Mouse (Mus musculus): ENCODE measurements around the gene Smpdl3b. TPM values are rescaled to one million over a fixed set of nuclear protein-coding genes. Genes with fewer than 3 reads are reported as not detected.
"Not testable (repeated sequence)": the region's sequence is repeated elsewhere in the genome, so short reads cannot be mapped to it uniquely, and the experiment has no call there.

The Smpdl3b gene
- polyA plus RNA-seq, 1 experiment = 2.0 TPM

DNA sequence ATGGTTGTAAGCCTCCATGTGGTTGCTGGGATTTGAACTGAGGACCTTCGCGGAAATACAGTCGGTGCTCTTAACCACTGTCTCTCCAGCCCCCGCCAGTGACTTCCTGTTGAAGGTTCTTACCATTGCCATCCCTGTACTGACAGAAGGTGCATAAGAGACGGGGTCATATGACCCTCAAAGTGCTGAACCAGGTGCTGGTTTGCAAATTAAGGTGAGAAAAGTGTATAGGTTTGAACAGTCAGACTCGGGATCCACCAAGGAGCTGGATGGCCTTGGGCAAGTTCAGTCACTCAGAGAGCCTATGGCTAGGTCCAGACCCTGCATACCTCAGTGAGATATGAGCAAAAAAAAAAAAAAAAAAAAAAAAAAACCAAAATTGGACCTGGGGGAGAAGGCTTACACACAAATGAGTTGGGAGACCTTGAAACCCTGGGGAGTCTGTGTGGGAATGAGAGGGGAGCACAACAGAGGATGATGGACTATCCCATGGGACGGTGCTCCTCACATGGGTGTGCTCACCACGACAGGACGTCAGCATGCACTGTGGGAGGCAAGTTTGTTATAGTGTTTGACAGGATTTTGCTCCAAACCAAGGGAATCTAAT is 10.0 kb downstream of the Smpdl3b start:
- H3K4me3 ChIP-seq (ENCODE audit: insufficient read depth, low read depth, low read length) = no peak overlapping the region
- no peaks in the 10 kb centered on the region for H3K4me1 ChIP-seq (ENCODE audit: control insufficient read depth, insufficient read depth, low read length)
- DNase-seq = no peak
- TF ChIP-seq CTCF (conservative IDR thresholded peaks at IDR 0.05; ENCODE audit: insufficient read depth, insufficient read length, low read depth, low read length) (no peak), POLR2A (IDR thresholded peaks at IDR 0.05; ENCODE audit: low read depth, low read length) (no peak)
- peak overlapping the region; percentile 61 for H3K27ac ChIP-seq (ENCODE audit: insufficient read depth, low read depth, low read length)
- no peaks in the 10 kb centered on the region for H3K27me3 ChIP-seq (replicated peaks; ENCODE audit: control insufficient read depth, insufficient read depth, low read length)
- H3K36me3 ChIP-seq (ENCODE audit: control insufficient read depth, insufficient read depth, low read length) = no peaks in the 10 kb centered on the region
- WGBS = 84% methylated on average over 9 of the region's 9 CpGs

- no peak for DNase-seq
- Histone ChIP-seq H3K4me3 (ENCODE audit: insufficient read depth, low read depth, low read length) (no peak overlapping the region), H3K36me3 (ENCODE audit: control insufficient read depth, insufficient read depth, low read length) (no peaks in the 10 kb centered on the region), H3K4me1 (ENCODE audit: control insufficient read depth, insufficient read depth, low read length) (no peaks in the 10 kb centered on the region), H3K27me3 (replicated peaks; ENCODE audit: control insufficient read depth, insufficient read depth, low read length) (no peaks in the 10 kb centered on the region), H3K27ac (ENCODE audit: insufficient read depth, low read depth, low read length) (no peak overlapping the region)
- no peak for TF ChIP-seq POLR2A (IDR thresholded peaks at IDR 0.05; ENCODE audit: low read depth, low read length)
- TF ChIP-seq CTCF (conservative IDR thresholded peaks at IDR 0.05; ENCODE audit: insufficient read depth, insufficient read length, low read depth, low read length) = no peak
- 67% methylated on average over 11 of the region's 11 CpGs for WGBS
Observed at GRCm38 (mm10) chr4:132743992-132744911, 12.8 kb downstream of the Smpdl3b start.

- H3K4me1 ChIP-seq (ENCODE audit: control insufficient read depth, insufficient read depth, low read length) = no peaks in the 10 kb centered on the region
- H3K36me3 ChIP-seq (ENCODE audit: control insufficient read depth, insufficient read depth, low read length) = no peaks in the 10 kb centered on the region
- H3K27me3 ChIP-seq (replicated peaks; ENCODE audit: control insufficient read depth, insufficient read depth, low read length) = no peaks in the 10 kb centered on the region
- no peak overlapping the region for H3K27ac ChIP-seq (ENCODE audit: insufficient read depth, low read depth, low read length)
- TF ChIP-seq CTCF (conservative IDR thresholded peaks at IDR 0.05; ENCODE audit: insufficient read depth, insufficient read length, low read depth, low read length) = no peak
- no peak for TF ChIP-seq POLR2A (IDR thresholded peaks at IDR 0.05; ENCODE audit: low read depth, low read length)
- DNase-seq = no peak
- WGBS = 92% methylated on average over 7 of the region's 7 CpGs
- no peak overlapping the region for H3K4me3 ChIP-seq (ENCODE audit: insufficient read depth, low read depth, low read length)
Observed at GRCm38 (mm10) chr4:132741491-132741890, 15.6 kb downstream of the Smpdl3b start.

GRCm38 (mm10) chr4:132737154-132737553 is 19.9 kb downstream of the Smpdl3b start:
- not testable (repeated sequence) for H3K27ac ChIP-seq (ENCODE audit: insufficient read depth, low read depth, low read length); H3K4me3 ChIP-seq (ENCODE audit: insufficient read depth, low read depth, low read length); H3K27me3 ChIP-seq (replicated peaks; ENCODE audit: control insufficient read depth, insufficient read depth, low read length); H3K36me3 ChIP-seq (ENCODE audit: control insufficient read depth, insufficient read depth, low read length); DNase-seq; H3K4me1 ChIP-seq (ENCODE audit: control insufficient read depth, insufficient read depth, low read length)
- 94% methylated on average over 9 of the region's 9 CpGs for WGBS

GRCm38 (mm10) chr4:132735894-132736293 is 21.2 kb downstream of the Smpdl3b start:
- Histone ChIP-seq H3K4me1 (ENCODE audit: control insufficient read depth, insufficient read depth, low read length) (no peaks in the 10 kb centered on the region), H3K27me3 (replicated peaks; ENCODE audit: control insufficient read depth, insufficient read depth, low read length) (no peaks in the 10 kb centered on the region), H3K4me3 (ENCODE audit: insufficient read depth, low read depth, low read length) (no peak overlapping the region), H3K27ac (ENCODE audit: insufficient read depth, low read depth, low read length) (no peak overlapping the region), H3K36me3 (ENCODE audit: control insufficient read depth, insufficient read depth, low read length) (no peaks in the 10 kb centered on the region)
- peak; percentile 62 for DNase-seq
- TF ChIP-seq CTCF (conservative IDR thresholded peaks at IDR 0.05; ENCODE audit: insufficient read depth, insufficient read length, low read depth, low read length) (peak; percentile 44), POLR2A (IDR thresholded peaks at IDR 0.05; ENCODE audit: low read depth, low read length) (no peak)
- WGBS = 55% methylated on average over 3 of the region's 3 CpGs

- Histone ChIP-seq H3K36me3 (ENCODE audit: control insufficient read depth, insufficient read depth, low read length) (no peaks in the 10 kb centered on the region), H3K27ac (ENCODE audit: insufficient read depth, low read depth, low read length) (no peak overlapping the region), H3K27me3 (replicated peaks; ENCODE audit: control insufficient read depth, insufficient read depth, low read length) (no peaks in the 10 kb centered on the region), H3K4me3 (ENCODE audit: insufficient read depth, low read depth, low read length) (no peak overlapping the region), H3K4me1 (ENCODE audit: control insufficient read depth, insufficient read depth, low read length) (no peaks in the 10 kb centered on the region)
- no peak for DNase-seq
- TF ChIP-seq CTCF (conservative IDR thresholded peaks at IDR 0.05; ENCODE audit: insufficient read depth, insufficient read length, low read depth, low read length) (no peak), POLR2A (IDR thresholded peaks at IDR 0.05; ENCODE audit: low read depth, low read length) (no peak)
- WGBS = 82% methylated on average over 2 of the region's 2 CpGs
Observed at GRCm38 (mm10) chr4:132735389-132735788, 21.7 kb downstream of the Smpdl3b start.

DNA sequence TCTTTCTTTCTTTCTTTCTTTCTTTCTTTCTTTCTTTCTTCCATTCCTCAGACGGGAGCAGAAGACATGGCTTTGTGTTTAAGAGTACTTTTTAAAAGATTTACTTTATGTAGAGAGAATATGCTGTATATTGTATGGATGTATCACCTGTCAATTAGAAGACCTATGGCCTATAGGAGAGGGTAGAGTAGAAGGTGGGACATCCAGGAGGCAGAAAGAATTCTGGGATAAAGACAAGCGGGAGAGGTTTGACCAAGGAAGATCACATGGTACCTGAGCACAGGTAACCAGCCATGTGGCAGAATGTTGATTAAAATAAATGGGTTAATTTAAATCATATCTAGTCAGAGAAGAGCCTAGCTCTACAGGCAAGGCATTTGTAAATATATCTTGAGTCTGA is 22.3 kb downstream of the Smpdl3b start:
- no peaks in the 10 kb centered on the region for H3K27me3 ChIP-seq (replicated peaks; ENCODE audit: control insufficient read depth, insufficient read depth, low read length)
- no peak overlapping the region for H3K27ac ChIP-seq (ENCODE audit: insufficient read depth, low read depth, low read length)
- DNase-seq = no peak
- no peaks in the 10 kb centered on the region for H3K36me3 ChIP-seq (ENCODE audit: control insufficient read depth, insufficient read depth, low read length)
- no peak overlapping the region for H3K4me3 ChIP-seq (ENCODE audit: insufficient read depth, low read depth, low read length)
- no peak for TF ChIP-seq POLR2A (IDR thresholded peaks at IDR 0.05; ENCODE audit: low read depth, low read length)
- no peak for TF ChIP-seq CTCF (conservative IDR thresholded peaks at IDR 0.05; ENCODE audit: insufficient read depth, insufficient read length, low read depth, low read length)
- 95% methylated on average over 2 of the region's 2 CpGs for WGBS
- no peaks in the 10 kb centered on the region for H3K4me1 ChIP-seq (ENCODE audit: control insufficient read depth, insufficient read depth, low read length)
